Mouse (Mus musculus) lung, adult 2 months (tissue): ENCODE results near the gene Zfp511. TPM values are rescaled to one million over a fixed set of nuclear protein-coding genes. Genes with fewer than 3 reads are reported as not detected.

ENCODE experiments used
- DNase-seq: peaks from one replicate; pipeline ENCODE4 v3.0.0; 2022
- H3K4me1 ChIP-seq: fragments of 200-500 bp; 2 replicates; pipeline ENCODE4 v1.6.1; 2011; ENCODE audit warnings: low read length; ENCODE audit not compliant: control insufficient read depth, insufficient read depth
- H3K4me3 ChIP-seq: fragments of 200-500 bp; replicated peaks from 2 replicates; pipeline ENCODE3; 2011; ENCODE audit warnings: low read depth, mild to moderate bottlenecking, control low read depth, low read length; ENCODE audit errors: extremely low read depth
- CTCF ChIP-seq: fragments of 200-500 bp; IDR thresholded peaks from 2 replicates; pipeline ENCODE4 v1.5.1; 2011; ENCODE audit warnings: mild to moderate bottlenecking, low read length, control low read depth; ENCODE audit not compliant: insufficient read depth
- POLR2A ChIP-seq: fragments of 200-500 bp; IDR thresholded peaks from 2 replicates; pipeline ENCODE4 v1.6.1; 2011; ENCODE audit warnings: low read depth, mild to moderate bottlenecking, control low read depth, low read length, borderline replicate concordance; ENCODE audit errors: extremely low read depth
- WGBS: fragments of 180-500 bp; shearing (Covaris S2); methylation state at CpG from one replicate; pipeline ENCODE4 v1.1.7; 2018; 5-methylcytosine and 5-hydroxymethylcytosine counted together
- polyA plus RNA-seq: library from polyadenylated mRNA; depleted of rRNA; stranded (reverse); fragments of >200 nt; gene quantifications from 2 replicates; pipeline ENCODE4 v1.2.3, GENCODE M21; 2012; rRNA removed

Gene Zfp511
- polyA plus RNA-seq = 75.7 and 85.5 TPM in 2 replicates

GRCm38 (mm10) chr7:140036281-140037170 lies at the start of gene Zfp511, which contains the start of gene Tubgcp2:
Zfp511 (plus strand) TSS chr7:140036391.
Tubgcp2 (minus strand) TSS chr7:140036669.
- Histone ChIP-seq H3K4me1 (peaks cover 4% of the 10 kb centered on the region; the same call in 1 of the 2 replicates), H3K4me3 (peak within 1 kb of the TSS; percentile 89)
- peak; percentile 95 for DNase-seq
- 1% methylated on average over 69 of the region's 69 CpGs for WGBS
- TF ChIP-seq POLR2A = peak; percentile 62
- TF ChIP-seq CTCF = no peak

GRCm38 (mm10) chr7:139988272-139988671 lies 47.9 kb upstream of the Zfp511 start:
- Histone ChIP-seq H3K4me3 (no peak overlapping the region), H3K4me1 (no peaks in the 10 kb centered on the region)
- no peak for DNase-seq
- TF ChIP-seq CTCF (no peak), POLR2A (no peak)
- WGBS = 77% methylated on average over 9 of the region's 9 CpGs

GRCm38 (mm10) chr7:139990864-139991394 lies 45.3 kb upstream of the Zfp511 start:
- TF ChIP-seq POLR2A (no peak), CTCF (no peak)
- 66% methylated on average over 8 of the region's 8 CpGs for WGBS

GRCm38 (mm10) chr7:139992406-139992805 lies 43.8 kb upstream of the Zfp511 start, which contains the start of gene Adam8:
Adam8 (minus strand) TSS chr7:139992562.
- 24% methylated on average over 7 of the region's 7 CpGs for WGBS
- no peaks in the 10 kb centered on the region for H3K4me1 ChIP-seq
- no peak for TF ChIP-seq POLR2A
- no peak for TF ChIP-seq CTCF
- no peak within 1 kb of the TSS for H3K4me3 ChIP-seq
- no peak for DNase-seq

More at GRCm38 (mm10) chr7:139990864-139991394, 45.3 kb upstream of the Zfp511 start:
- DNase-seq = no peak
- no peak overlapping the region for H3K4me3 ChIP-seq
- H3K4me1 ChIP-seq = no peaks in the 10 kb centered on the region

GRCm38 (mm10) chr7:139993532-139993931 lies 42.7 kb upstream of the Zfp511 start:
- TF ChIP-seq POLR2A = no peak
- no peak for TF ChIP-seq CTCF
- no peak overlapping the region for H3K4me3 ChIP-seq
- H3K4me1 ChIP-seq = no peaks in the 10 kb centered on the region
- no peak for DNase-seq
- WGBS = 92% methylated on average over 6 of the region's 6 CpGs

- DNase-seq = no peak
- TF ChIP-seq POLR2A (no peak), CTCF (no peak)
- WGBS = 77% methylated on average over 4 of the region's 4 CpGs
- no peaks in the 10 kb centered on the region for H3K4me1 ChIP-seq
- no peak overlapping the region for H3K4me3 ChIP-seq
These were observed 42.0 kb upstream of the Zfp511 start for GRCm38 (mm10) chr7:139994202-139994601.

GRCm38 (mm10) chr7:139994676-139995075 lies 41.5 kb upstream of the Zfp511 start:
- 44% methylated on average over 3 of the region's 3 CpGs for WGBS
- peak; percentile 47 for TF ChIP-seq CTCF
- no peak for TF ChIP-seq POLR2A
- Histone ChIP-seq H3K4me3 (no peak overlapping the region), H3K4me1 (no peaks in the 10 kb centered on the region)
- peak; percentile 51 for DNase-seq

GRCm38 (mm10) chr7:139998691-139999350 lies 37.4 kb upstream of the Zfp511 start:
- TF ChIP-seq CTCF (no peak), POLR2A (no peak)
- no peaks in the 10 kb centered on the region for H3K4me1 ChIP-seq
- no peak for DNase-seq
- no peak overlapping the region for H3K4me3 ChIP-seq
- WGBS = 92% methylated on average over 13 of the region's 13 CpGs

- Histone ChIP-seq H3K4me3 (no peak overlapping the region), H3K4me1 (no peaks in the 10 kb centered on the region)
- no peak for DNase-seq
- TF ChIP-seq CTCF (no peak), POLR2A (no peak)
- 83% methylated on average over 12 of the region's 12 CpGs for WGBS
These were observed 35.0 kb upstream of the Zfp511 start for GRCm38 (mm10) chr7:140001086-140001740.
